Mouse (Mus musculus): Measurements from ENCODE around the gene Tbx1.

Tbx1 gene

GRCm38 (mm10) chr16:18586906-18587546 is 3.4 kb downstream of the Tbx1 start:
- DNase-seq = no peak

DNA sequence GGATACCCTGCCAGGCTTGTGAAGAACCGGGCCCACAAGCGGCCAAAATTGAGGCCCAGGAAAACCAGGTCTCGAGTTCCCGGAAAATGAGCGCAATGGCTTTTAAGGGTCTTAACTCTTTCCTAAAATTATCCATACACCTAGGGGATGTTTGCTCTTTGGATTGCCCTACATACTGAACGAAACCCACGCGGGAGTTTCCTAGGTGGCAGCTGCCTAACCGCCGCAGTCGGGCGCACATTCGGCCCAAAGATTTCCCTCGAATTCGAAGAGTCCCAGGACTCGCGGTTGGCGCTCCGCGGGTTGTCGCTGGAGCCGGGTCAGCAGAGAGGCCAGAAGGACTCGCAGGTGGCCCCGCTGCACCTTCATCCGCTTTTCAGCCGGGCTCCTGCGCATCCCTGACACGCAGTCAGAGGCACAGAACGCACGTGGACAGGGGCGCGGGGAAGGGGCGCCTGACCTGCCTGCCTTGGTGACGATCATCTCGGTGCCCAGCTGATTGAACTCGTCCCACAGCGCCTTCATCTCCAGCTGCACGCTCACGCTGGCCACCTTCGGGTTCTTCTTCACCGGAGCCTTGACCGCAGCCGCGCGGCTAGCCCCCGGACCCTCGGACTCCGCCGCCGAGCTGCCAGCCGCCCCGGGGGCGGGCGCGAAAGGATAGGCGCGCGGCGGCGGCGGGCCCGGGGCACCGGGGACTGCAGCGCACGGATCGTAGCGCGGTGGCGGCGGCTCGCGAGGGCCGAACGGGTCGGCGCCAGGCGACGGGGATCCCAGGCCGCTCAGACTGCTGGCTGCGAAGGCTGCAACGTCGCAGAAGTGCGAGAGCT is 4.2 kb downstream of the Tbx1 start:
- no peak for DNase-seq

DNA sequence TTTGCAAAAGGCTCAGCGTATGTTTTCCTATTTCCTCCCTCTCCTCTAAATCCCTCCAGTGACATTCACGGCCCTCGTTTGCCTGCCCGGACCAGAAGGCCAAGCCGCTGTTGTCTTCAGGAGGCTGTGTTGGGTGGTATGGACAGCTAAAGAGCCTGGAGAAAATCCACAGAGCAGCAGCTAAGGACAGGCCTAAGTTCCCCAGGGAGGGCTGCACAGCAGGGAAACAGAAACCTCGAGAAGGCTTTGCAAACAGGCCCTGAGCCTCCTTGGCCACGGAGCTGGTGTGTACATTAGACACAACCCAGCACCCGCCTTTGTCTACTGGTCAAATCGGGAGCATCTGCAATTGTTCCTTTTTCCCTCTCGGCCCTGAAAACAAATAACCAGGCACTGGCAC is 4.8 kb downstream of the Tbx1 start:
- DNase-seq = no peak

DNA sequence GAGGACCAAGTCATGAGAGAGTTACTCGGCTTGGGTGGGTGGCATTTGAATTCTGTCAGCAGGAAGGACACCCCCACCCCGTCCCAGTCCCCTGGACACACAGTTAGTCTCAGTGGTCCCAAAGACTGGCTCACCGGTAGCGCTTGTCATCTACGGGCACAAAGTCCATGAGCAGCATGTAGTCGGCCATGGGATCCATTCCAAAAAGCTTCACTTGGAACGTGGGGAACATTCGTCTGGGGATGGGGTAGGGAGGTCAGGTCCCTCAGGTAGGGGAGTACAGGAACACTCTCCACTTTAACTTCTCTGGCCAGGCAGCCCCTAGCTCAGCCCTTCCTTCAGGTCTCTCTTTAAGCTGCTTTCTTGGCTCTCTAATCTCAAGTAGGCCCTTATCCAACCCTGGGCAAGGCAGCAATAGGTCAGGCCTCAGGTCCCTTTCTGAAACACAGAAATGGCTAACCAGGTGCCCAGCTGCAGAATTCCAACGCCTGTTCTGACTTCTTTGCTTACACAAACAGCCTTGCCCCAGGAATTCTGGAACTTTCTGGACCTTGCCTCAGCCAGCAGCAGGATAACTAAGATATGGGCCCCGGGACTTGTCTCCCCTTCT is 5.5 kb downstream of the Tbx1 start:
- no peak for DNase-seq

DNA sequence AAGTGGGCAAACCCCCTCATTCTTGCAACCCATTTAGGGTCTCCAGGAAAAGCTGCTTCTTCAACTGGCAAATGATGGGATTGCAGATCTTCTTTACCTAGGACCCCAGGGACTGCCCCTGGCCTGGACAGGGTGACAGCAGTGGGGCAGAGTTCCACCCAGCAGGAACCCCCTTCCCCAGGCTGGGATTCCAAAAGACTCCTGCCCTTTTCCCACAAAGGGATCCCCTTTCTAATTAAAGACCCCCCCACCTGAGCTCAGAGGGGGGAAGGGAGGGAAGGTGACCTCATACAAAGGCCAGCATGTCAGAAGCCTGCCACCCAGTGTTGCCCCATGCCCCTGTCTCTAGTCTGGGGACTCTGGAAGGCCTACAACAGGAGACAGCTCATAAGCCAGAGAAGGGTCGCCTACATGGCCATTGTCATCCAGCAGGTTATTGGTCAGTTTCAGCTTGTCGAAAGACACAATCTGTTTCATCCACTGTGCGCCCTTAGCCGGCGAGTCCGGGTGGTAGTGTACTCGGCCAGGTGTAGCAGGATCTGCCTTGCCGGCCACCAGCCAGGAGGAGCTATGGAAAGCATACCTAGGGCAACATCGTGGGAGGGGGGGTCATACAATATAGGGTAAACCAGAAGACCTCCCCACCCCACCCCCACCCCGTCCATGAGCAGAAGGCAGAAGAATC is 6.7 kb downstream of the Tbx1 start:
- DNase-seq = no peak

DNA sequence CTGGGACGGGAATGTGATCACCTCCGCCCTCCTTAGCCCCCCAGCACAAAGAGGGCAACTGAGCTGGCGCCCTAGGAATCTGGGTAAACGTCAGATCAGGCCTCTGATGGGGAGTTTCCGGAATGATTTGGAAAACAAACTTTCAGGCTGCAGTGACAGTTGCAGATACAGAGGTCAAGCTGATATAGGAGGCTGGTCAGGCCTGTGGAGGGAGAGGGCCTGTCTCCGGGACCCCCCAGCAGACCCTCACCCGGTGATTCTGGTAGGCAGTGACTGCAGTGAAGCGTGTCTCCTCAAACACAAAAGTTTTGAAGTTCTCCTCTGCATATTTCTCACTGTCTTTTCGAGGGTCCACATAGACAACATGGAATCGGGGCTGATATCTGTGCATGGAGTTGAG is 7.3 kb downstream of the Tbx1 start:
- no peak for DNase-seq

DNA sequence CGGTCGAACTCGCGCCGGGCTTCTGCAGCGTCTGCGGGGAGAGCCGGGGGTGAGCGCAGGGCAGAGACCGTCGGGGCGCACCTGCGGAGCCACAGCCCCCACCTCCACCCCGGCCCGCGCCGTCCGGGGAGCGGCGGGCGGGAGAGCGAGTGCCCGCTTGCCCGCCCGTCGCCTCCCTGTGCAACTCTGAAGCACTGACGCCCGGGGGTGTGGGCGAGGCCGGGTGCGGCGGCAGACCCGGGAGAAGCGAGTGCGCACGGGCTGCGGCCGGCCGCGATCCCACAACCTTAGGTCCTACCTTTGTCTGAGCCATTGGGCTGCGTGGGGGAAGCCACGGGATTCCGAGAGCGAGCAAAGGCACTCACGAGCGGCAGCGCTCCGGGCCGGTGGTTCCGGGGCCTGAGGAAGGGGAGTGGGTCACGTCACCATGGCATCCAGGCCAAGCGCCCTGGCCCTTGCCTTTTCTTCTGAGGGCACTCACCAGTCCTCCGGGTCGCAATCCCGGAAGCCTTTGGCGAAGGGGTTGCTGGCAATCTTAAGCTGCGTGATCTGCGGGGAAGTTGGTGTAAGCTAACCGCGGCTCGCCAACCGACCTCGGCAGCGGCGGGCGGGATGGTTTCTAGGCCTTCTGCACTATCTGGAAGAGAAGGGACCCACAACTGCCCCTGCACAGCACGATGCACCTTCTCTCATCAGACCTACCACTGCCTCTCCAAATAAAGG is 7.9 kb downstream of the Tbx1 start:
- no peak for DNase-seq

DNA sequence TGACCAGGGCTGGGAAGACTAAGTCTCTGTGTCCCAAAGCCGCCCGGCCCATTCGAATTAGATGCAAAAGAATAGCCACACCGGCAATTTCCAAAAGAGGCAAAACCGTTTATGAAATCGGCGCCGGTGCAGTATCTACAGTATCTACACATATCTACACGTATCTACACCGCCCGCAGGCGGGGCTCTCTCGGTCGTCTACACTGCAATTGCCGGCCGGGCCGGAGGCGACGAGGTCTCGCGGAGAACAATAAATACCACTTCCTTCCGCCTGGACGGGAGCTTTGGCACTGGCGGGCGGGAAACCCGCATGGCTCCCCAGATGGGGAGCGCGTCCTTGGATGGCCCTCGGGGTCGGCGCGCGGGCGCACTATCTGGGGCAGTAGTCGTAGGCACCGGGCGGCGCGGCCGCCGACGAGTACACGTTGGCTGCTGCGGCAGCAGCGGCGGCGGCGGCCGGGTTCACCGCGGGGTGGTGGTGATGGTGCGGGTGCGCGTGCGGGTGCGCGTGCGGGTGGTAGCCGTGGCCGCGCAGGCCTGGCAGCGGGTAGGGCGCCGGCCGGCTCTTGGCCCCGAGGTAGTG is 8.8 kb downstream of the Tbx1 start:
- DNase-seq = no peak

DNA sequence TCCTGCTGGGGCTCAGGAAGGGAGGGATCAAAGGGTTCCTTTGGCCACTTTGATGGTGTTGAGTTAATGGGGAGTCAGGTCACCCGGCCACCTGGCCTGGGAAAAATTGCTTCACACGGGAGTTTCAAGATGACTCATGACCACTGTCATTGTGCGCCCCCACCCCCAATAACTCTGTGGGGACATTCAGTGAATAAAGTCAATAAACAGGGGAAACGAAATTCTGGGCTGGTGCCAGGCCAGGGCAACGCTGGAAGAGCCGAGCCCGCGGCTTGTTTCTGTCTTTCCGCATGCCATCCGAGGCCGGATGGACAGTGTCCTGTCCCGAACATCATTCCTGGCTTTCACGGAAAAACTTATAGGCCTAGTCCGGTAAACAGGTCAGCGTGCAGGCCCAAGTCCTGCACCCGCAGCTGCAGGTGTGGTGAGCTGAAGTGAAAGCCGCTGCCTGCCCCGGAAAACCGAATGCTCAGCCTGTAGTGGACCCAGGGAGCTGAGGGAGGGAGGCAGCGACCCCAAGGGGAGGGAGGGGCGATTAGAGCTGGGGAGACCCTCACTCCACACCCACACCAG is 9.3 kb downstream of the Tbx1 start:
- no peak for DNase-seq

- no peak for DNase-seq
These were observed 10.1 kb downstream of the Tbx1 start for GRCm38 (mm10) chr16:18580389-18580788.

DNA sequence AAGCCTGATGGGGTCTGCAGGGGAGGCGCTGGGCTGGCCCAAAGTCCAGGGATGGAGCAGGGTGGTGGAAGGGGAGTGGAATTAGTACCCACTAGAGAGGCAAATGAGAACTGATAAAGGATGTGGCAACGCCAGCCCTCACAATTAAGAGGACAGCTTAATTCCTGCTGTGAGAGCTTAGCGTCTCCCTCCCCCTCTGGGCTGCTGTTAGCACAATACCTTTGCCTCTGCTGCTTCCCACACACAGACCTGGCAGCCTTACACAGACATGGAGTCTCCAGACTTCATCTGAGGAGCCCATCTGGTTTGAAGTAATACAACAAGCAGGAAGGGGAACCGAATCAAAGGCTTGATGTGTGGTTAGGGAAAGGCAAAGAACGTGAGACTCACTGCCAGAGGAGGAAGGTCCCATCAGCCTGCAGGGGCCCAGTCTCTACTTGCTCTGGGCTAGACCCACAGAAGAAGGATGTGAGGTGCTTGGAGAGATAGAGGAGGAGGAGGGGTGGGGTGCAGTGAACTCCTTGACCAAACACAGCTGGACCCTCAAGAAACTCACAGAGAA is 12.8 kb downstream of the Tbx1 start:
- DNase-seq = no peak

DNA sequence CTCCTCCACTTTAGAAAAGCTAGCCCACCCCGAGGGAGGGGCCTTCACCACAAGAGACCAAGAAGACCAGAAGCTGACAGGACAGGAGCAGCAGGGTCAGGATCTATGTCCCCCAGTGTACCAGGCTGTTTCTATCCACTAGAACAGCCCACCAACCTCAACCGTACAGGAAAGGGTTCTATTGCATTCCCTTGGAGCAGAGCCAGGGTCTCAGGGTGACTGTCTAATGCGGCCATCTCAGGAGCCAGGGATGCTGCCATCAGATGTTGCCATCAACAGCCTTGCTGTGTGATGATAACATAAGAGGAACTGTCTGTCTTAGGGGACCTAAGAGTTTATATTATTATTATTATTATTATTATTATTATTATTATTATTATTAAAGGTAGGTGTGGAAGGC is 13.4 kb downstream of the Tbx1 start:
- no peak for DNase-seq

DNA sequence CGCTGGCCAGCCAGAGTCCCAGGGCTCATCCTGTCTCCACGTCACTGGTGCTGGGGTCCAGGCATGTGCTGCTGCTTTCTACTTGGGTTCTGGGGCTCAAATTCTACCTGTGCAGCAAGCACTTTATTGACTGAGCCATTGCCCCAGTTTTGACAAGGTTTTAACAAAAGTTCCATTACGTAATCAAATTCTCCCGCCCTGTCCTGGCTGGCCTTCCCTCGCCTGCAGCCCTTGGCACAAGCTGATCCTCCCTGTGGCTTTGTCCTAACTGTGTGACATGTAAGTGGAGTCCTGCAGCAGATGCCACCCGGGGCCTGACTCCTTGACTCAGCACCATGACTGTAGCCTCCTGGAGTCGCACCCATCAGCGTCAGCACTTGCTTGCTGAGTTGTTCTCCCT is 16.3 kb downstream of the Tbx1 start:
- DNase-seq = no peak

DNA sequence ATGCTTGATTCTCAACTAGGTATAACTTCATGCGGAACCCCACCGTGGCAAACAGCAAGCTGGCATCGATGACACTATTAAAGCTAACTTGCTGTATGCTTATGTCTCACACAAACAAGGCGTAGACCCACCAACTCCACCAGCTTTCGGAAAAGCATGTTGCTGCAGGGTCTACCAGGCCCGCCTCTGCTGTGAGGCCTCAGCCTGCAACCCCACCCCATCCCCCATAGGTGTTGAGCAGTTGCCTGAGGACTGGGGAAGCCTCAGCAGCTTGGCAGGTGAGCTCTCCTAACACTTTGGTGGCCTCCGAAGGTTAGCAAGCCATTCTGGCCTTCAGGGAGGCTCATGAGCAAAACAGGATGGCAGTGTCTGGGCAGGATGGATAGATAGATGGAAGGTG is 21.9 kb downstream of the Tbx1 start:
- no peak for DNase-seq

DNA sequence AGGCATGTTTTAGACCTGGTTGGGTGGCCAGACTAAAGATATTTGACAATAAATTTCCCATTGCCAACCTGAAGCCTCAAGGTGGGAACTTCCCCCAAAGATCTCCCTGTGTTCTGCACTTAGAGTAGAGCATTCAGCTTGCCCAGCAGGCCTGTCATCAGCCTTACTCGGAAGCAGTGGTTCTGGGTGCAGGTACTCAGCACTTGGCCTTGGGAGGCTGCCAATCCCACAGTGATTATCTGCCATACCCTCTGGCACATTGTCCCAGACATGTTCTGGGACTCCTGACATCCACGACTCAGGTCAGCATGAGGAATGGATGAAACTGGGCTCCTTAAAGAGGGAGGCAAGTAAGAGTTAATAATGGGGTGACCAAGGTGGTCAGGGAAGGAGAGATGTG is 26.0 kb downstream of the Tbx1 start:
- DNase-seq = no peak

DNA sequence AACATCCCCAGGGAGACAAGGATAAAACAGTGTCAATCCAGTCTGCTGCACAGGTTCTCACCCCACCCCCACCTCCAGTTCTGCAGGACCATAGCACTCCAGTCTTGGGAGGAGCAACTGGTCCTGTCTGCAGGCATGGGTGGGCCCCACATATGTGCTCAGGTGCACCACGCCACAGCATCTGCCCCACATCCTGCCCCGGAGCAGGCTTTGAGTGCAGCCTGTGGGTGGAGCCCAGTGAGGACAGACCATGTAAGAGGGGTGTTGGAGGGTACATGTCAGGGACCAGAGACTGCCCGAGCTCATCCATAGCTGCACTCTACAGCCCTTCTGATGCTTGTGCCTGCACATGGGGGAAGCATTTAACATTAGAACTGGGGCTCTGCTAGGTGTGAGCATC is 34.0 kb downstream of the Tbx1 start:
- DNase-seq = no peak

DNA sequence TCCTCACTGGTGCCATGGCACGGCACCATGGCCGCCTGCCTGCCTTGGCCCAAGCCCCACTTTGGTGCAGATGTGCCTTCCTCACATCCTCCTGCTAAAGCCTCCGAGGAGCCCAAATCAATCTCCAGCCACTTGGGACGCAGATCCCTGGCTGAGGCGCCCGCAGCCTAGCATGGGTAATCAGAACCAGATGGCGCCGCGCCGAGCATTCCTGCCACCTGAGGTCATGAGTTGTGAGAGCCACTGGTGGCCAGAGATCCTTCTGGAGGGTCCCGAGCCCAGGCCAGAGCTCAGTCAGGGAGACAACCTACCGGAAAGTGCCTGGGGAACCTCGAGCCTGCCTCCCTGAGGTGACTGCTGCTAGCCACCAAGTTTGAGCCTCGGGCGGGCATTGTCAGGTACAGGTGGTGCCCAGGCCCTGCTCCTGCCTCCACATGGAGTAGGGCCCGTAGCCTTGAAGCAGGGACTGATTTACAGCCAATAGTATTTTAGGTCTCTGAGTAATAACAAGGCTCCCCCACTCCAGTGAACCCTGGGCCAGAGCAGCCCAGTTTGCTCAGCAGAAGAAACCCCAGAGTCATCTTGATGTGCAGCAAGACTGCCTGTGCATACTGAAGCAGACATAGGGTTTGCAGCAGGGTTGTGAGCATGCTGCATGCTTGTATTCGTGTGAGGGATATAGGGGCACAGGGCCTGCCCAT is 35.1 kb downstream of the Tbx1 start:
- DNase-seq = no peak

DNA sequence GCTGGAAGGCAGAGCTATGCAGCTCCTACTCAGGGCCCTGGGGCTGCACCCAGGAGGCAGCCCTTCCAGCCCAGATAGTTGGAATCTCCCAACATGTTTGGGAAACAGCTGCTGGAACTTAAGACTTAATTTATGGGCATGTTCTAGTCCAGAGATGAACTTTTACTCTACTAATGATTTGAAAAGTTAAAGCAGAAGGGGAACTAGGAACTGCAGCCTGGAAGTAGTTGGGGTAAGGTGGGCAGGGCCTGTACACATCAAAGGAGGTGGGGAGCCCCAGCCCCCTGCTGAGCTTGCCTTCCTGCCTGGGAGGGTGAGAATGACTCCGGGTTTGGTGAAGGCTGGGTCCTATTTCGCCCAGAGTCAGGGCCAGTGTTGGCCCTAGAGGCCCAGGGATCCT is 35.8 kb downstream of the Tbx1 start:
- no peak for DNase-seq

DNA sequence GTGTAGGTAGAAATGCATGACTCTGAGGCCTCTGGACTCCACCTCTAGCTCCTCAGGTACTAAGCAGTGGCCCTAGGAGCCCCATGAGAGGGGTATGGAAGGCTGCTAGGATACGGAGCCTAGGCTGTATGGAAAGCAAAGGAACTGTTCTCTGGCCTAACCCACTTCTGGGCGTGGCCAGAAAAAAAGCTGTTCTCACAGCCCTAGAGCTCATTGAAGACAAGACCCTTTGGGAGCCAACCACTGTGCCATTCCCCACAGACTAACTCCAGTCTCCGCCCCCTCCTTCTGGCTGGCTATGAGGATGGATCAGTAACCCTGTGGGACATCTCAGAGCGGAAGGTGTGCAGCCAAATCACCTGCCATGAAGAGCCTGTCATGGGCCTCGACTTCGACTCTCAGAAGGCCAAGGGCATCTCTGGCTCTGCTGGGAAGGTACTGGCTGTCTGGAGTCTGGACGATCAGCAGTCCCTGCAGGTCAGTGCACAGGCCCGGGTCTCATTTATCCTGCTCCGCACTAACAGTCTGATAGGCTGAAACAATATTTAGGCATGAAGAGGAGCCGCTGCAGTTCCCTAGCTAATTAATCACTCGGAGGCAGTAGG is 38.3 kb downstream of the Tbx1 start:
- no peak for DNase-seq

GRCm38 (mm10) chr16:18551604-18552003 is 38.9 kb downstream of the Tbx1 start:
- no peak for DNase-seq

GRCm38 (mm10) chr16:18547891-18548290 is 42.6 kb downstream of the Tbx1 start:
- DNase-seq = no peak
